Mouse (Mus musculus) midbrain, embryonic 13.5 days (tissue): ENCODE measurements around the gene Hbq1a. TPM values are rescaled to one million over a fixed set of nuclear protein-coding genes. Genes with fewer than 3 reads are reported as not detected.

Experiments
- ATAC-seq: fragments of 200-750 bp; cut with Nextera tagmentation; 2 replicates; pipeline ENCODE4 v1.8.0; 2017; ENCODE audit warnings: mild to moderate bottlenecking, moderate TSS enrichment, moderate library complexity
- H3K27ac ChIP-seq: fragments of 300-500 bp; sonication (generic); 2 replicates; pipeline ENCODE4 v1.5.1; 2015; ENCODE audit warnings: inconsistent platforms, mild to moderate bottlenecking, moderate library complexity
- H3K27me3 ChIP-seq: fragments of 300-500 bp; sonication (generic); 2 replicates; pipeline ENCODE4 v1.6.1; 2015; ENCODE audit warnings: mild to moderate bottlenecking, inconsistent platforms
- H3K36me3 ChIP-seq: fragments of 300-500 bp; sonication (generic); 2 replicates; pipeline ENCODE4 v1.6.1; 2015; ENCODE audit warnings: mild to moderate bottlenecking, inconsistent platforms
- H3K4me1 ChIP-seq: fragments of 300-500 bp; sonication (generic); replicated peaks from 2 replicates; pipeline ENCODE4 v1.6.1; 2015; ENCODE audit warnings: inconsistent platforms
- H3K4me2 ChIP-seq: fragments of 300-500 bp; sonication (generic); replicated peaks from 2 replicates; pipeline ENCODE4 v1.6.1; 2015; ENCODE audit warnings: moderate library complexity, mild to moderate bottlenecking, inconsistent platforms
- H3K4me3 ChIP-seq: fragments of 300-500 bp; sonication (generic); replicated peaks from 2 replicates; pipeline ENCODE4 v1.5.1; 2015; ENCODE audit warnings: mild to moderate bottlenecking, inconsistent platforms
- H3K9ac ChIP-seq: fragments of 300-500 bp; sonication (generic); replicated peaks from 2 replicates; pipeline ENCODE4 v1.6.1; 2015; ENCODE audit warnings: mild to moderate bottlenecking, inconsistent platforms
- H3K9me3 ChIP-seq: fragments of 300-500 bp; sonication (generic); 2 replicates; pipeline ENCODE4 v1.6.1; 2016; ENCODE audit warnings: mild to moderate bottlenecking, inconsistent platforms
- WGBS: fragments of 180-500 bp; shearing (Covaris S2); methylation state at CpG from one replicate; pipeline ENCODE4 v1.1.7; 2015; 5-methylcytosine and 5-hydroxymethylcytosine counted together
- polyA plus RNA-seq: library from polyadenylated mRNA; unstranded; fragments of >200 nt; fragmentation: Nextera tagmentation; extraction: Ambion mirVana; gene quantifications from 2 replicates; pipeline ENCODE4 v1.2.1, GENCODE M21; 2015

Gene Hbq1a
- polyA plus RNA-seq, 1 experiment from 2014 or later: 1.4 TPM

DNA sequence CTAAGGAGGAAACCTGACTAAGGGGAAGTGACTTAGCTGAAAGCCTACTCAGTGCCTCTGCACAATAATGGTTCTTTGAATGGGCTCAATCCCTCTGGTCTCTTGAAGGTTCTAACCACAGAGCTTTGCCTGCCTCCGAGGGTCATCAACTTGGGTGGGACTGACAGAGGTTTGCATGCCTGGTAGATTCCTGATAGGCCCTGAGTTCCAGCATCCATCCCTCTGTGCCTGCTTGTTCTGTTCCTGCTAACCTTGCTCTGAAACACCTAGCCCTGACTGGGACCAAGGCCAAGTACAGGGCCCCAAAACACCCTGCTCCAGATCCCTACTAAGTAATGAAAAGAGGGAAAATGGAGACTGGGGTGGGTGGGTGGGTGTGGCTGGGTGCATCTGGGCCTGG is 3.6 kb downstream of the Hbq1a start:
- Histone ChIP-seq H3K36me3 (no peaks in the 10 kb centered on the region), H3K9ac (no peak overlapping the region), H3K4me2 (no peak overlapping the region), H3K27me3 (peaks cover 13% of the 10 kb centered on the region), H3K4me1 (no peaks in the 10 kb centered on the region), H3K9me3 (no peaks in the 10 kb centered on the region), H3K27ac (no peak overlapping the region), H3K4me3 (no peak overlapping the region)
- no peak for ATAC-seq
- 87% methylated on average over 1 of the region's 1 CpGs for WGBS

- ATAC-seq: no peak
- Histone ChIP-seq H3K9ac (no peak overlapping the region), H3K4me1 (no peaks in the 10 kb centered on the region), H3K9me3 (no peaks in the 10 kb centered on the region), H3K27me3 (no peaks in the 10 kb centered on the region), H3K4me2 (no peak overlapping the region), H3K27ac (no peak overlapping the region), H3K4me3 (no peak overlapping the region), H3K36me3 (no peaks in the 10 kb centered on the region)
- WGBS: 84% methylated on average over 1 of the region's 1 CpGs
These were observed 7.1 kb downstream of the Hbq1a start for GRCm38 (mm10) chr11:32307006-32307405.

DNA sequence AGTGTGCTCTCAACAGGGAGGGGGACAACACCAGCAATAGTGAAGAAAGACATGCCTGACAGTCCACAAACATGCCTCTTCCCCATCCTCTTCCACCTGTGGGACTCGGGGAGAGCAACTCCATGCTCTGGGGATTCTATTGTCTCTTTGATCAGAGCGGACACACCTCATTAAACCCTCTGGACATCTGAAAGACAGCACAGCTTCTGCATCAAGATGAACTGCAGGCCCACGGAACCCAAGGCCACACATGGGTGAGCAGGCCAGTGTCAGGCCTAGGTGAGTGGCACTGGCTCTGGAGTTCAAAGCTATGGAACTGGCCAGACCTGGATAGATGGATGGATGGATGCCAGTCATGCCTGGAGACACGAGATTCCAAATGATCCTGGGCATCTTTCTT is 9.6 kb downstream of the Hbq1a start:
- Histone ChIP-seq H3K4me3 (no peak overlapping the region), H3K27me3 (no peaks in the 10 kb centered on the region), H3K9me3 (no peaks in the 10 kb centered on the region), H3K4me1 (no peaks in the 10 kb centered on the region), H3K27ac (no peak overlapping the region), H3K9ac (no peak overlapping the region), H3K4me2 (no peak overlapping the region), H3K36me3 (no peaks in the 10 kb centered on the region)
- no peak for ATAC-seq
- 35% methylated on average over 4 of the region's 4 CpGs for WGBS

GRCm38 (mm10) chr11:32309928-32310327 is 10.1 kb downstream of the Hbq1a start:
- no peak overlapping the region for H3K27ac ChIP-seq
- no peak for ATAC-seq
- no peak overlapping the region for H3K4me2 ChIP-seq
- H3K4me3 ChIP-seq: no peak overlapping the region
- no peaks in the 10 kb centered on the region for H3K36me3 ChIP-seq
- H3K9ac ChIP-seq: no peak overlapping the region
- H3K4me1 ChIP-seq: no peaks in the 10 kb centered on the region
- WGBS: 79% methylated on average over 3 of the region's 3 CpGs
- H3K9me3 ChIP-seq: no peaks in the 10 kb centered on the region
- no peaks in the 10 kb centered on the region for H3K27me3 ChIP-seq

DNA sequence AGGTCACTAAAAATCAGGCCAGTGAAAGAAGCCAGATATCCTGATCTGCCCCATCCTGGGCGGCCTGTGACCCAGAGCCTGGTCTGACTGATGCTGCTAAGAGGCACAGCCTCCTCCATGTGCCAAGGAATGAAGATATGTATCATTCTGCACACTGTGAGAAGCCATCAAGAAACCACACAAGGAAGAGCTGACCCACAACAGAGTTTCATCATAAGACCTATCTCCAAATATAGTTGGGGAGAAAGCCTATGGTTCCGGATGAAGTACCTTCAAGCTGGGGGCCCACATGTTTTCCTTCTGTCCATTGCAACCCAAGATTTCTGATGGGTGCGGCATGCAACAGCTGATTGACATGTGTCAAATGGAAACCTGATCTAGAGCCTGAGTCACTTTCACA is 16.1 kb downstream of the Hbq1a start:
- Histone ChIP-seq H3K4me1 (no peaks in the 10 kb centered on the region), H3K4me2 (no peak overlapping the region), H3K27ac (no peak overlapping the region), H3K9me3 (no peaks in the 10 kb centered on the region), H3K4me3 (no peak overlapping the region), H3K36me3 (no peaks in the 10 kb centered on the region), H3K27me3 (no peaks in the 10 kb centered on the region), H3K9ac (no peak overlapping the region)
- 86% methylated on average over 3 of the region's 3 CpGs for WGBS
- no peak for ATAC-seq

DNA sequence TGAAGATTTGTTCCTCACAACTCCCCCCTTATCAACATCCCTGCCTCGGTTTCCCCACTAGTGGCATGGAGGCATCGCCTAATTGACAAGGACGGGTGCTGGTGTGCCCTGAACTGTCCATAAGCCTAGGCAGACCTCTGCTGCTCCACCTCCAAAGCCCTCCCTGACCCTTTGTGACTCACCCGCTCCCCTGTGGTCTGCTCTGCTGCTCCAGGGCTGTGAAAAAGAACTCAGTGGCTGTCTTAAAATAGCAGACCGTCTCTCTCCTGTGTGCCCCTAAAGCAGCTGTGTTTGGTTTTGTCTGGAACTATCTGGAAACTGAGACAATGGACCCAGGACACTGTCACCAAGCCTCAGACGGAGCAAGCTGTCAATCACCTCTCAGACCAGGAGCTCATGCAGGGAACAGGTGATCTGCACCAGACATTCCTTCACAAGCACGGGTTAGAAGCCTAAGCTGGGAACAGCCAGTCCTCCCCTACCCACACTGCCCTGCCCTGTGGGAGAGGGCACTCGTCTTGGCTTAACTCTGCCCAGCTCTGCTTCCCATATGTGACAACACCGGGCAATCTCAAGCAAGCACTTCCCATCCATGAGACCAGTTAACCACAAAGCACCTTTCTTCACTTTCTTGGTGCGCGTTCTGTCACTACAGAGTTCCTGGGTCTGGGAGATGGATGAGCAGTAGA is 20.8 kb downstream of the Hbq1a start:
- 70% methylated on average over 11 of the region's 11 CpGs for WGBS
- no peaks in the 10 kb centered on the region for H3K27me3 ChIP-seq

GRCm38 (mm10) chr11:32321196-32321565 is 21.3 kb downstream of the Hbq1a start:
- no peak overlapping the region for H3K4me2 ChIP-seq
- H3K27ac ChIP-seq: no peak overlapping the region
- H3K36me3 ChIP-seq: no peaks in the 10 kb centered on the region
- 35% methylated on average over 8 of the region's 8 CpGs for WGBS
- H3K4me1 ChIP-seq: no peaks in the 10 kb centered on the region
- no peak overlapping the region for H3K4me3 ChIP-seq
- no peaks in the 10 kb centered on the region for H3K9me3 ChIP-seq
- H3K9ac ChIP-seq: no peak overlapping the region
- 0 out of 2 replicates have a peak, but pooled peaks have one; percentile 18 for ATAC-seq
- H3K27me3 ChIP-seq: no peaks in the 10 kb centered on the region

More for the DNA sequence above, 20.8 kb downstream of the Hbq1a start:
- no peak overlapping the region for H3K4me3 ChIP-seq
- H3K4me2 ChIP-seq: no peak overlapping the region
- H3K9me3 ChIP-seq: no peaks in the 10 kb centered on the region
- H3K9ac ChIP-seq: no peak overlapping the region
- no peaks in the 10 kb centered on the region for H3K36me3 ChIP-seq
- H3K27ac ChIP-seq: no peak overlapping the region
- 0 out of 2 replicates have a peak, but pooled peaks have one; percentile 35 for ATAC-seq
- no peaks in the 10 kb centered on the region for H3K4me1 ChIP-seq

DNA sequence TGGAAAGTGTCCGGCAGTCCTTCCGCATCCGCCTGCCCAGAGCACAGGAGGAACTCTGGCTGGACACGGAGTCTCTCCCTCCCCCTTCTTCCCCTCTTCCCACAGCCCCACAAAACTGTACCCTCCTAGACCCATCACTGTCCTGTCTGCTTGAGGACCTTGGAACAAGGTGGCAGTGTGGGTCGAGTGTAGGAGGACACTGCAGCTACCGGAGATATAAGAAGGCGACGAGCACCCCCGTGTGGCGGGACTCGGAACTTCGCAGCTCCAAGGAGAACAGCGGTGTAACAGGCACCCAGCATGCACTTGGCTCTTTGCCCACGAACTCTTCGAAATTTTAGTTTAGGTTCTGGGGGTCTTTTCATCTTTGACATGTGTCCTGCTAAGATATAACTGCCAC is 24.7 kb downstream of the Hbq1a start:
- no peak overlapping the region; the same call in 1 of the 2 replicates for H3K4me2 ChIP-seq

DNA sequence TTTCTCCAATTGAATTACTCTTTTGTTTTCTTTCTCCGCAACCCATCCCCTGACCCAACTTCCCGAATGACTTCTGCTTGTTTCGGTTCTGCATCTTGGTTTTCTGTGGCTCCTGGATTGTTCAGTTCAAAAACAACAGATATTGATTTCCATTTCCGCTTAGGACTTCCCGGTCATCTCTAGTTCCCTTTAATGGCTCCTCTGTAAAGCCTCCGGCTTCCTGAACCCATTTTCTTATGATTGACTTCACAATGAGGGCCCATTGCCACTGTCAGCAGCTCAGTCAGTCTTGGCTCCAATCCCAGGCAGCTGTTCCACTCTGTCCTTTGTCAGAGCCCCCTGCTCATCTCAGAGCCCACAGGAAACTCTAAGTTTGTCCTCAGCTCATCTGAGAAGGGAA is 31.2 kb downstream of the Hbq1a start:
- Histone ChIP-seq H3K36me3 (no peaks in the 10 kb centered on the region), H3K9ac (no peak overlapping the region), H3K4me2 (no peak overlapping the region), H3K4me1 (no peaks in the 10 kb centered on the region), H3K27ac (no peak overlapping the region), H3K9me3 (no peaks in the 10 kb centered on the region), H3K4me3 (no peak overlapping the region), H3K27me3 (no peaks in the 10 kb centered on the region)
- 62% methylated on average over 6 of the region's 6 CpGs for WGBS
- ATAC-seq: no peak

More for the DNA sequence above, 24.7 kb downstream of the Hbq1a start:
- no peak overlapping the region for H3K9ac ChIP-seq
- no peaks in the 10 kb centered on the region for H3K27me3 ChIP-seq
- H3K4me1 ChIP-seq: no peaks in the 10 kb centered on the region
- no peak overlapping the region for H3K27ac ChIP-seq
- peak; percentile 94 for ATAC-seq
- no peaks in the 10 kb centered on the region for H3K9me3 ChIP-seq
- no peaks in the 10 kb centered on the region for H3K36me3 ChIP-seq
- 12% methylated on average over 15 of the region's 15 CpGs for WGBS
- H3K4me3 ChIP-seq: no peak overlapping the region

GRCm38 (mm10) chr11:32331861-32332260 is 32.0 kb downstream of the Hbq1a start:
- H3K4me3 ChIP-seq: no peak overlapping the region
- 69% methylated on average over 5 of the region's 5 CpGs for WGBS
- H3K9ac ChIP-seq: no peak overlapping the region
- ATAC-seq: no peak
- no peaks in the 10 kb centered on the region for H3K27me3 ChIP-seq
- no peaks in the 10 kb centered on the region for H3K36me3 ChIP-seq
- H3K4me1 ChIP-seq: no peaks in the 10 kb centered on the region
- H3K27ac ChIP-seq: no peak overlapping the region
- H3K4me2 ChIP-seq: no peak overlapping the region
- no peaks in the 10 kb centered on the region for H3K9me3 ChIP-seq

GRCm38 (mm10) chr11:32333235-32333634 is 33.4 kb downstream of the Hbq1a start:
- 88% methylated on average over 2 of the region's 2 CpGs for WGBS

DNA sequence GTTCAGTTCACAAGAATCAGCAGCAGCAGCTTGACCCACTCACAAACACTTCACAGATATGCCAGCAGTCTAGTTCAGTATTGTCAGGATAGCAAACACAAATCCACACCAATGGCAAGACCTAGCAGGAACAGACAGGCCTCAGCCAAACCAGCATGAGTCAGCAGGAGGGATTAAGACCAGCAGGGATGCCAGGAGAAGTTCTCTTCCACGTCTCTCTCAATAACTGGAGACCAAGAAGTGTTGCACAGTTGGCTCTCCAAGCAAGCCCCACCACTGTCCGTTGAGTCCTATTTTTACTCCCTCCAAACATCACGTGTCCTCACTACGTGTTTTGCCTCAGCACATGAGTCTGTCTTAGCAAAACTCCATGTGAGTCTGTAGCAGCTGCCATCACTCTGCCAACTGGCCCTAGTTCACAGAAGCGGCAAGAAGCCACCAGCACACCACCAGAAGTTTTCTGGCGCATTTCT is 36.6 kb downstream of the Hbq1a start:
- 88% methylated on average over 6 of the region's 6 CpGs for WGBS
- ATAC-seq: no peak
- H3K4me3 ChIP-seq: no peak overlapping the region
- H3K4me2 ChIP-seq: no peak overlapping the region
- no peaks in the 10 kb centered on the region for H3K4me1 ChIP-seq
- H3K9me3 ChIP-seq: no peaks in the 10 kb centered on the region
- H3K27me3 ChIP-seq: no peaks in the 10 kb centered on the region
- H3K36me3 ChIP-seq: no peaks in the 10 kb centered on the region
- H3K9ac ChIP-seq: no peak overlapping the region
- no peak overlapping the region for H3K27ac ChIP-seq

More at GRCm38 (mm10) chr11:32333235-32333634, 33.4 kb downstream of the Hbq1a start:
- Histone ChIP-seq H3K27ac (no peak overlapping the region), H3K4me1 (no peaks in the 10 kb centered on the region), H3K27me3 (no peaks in the 10 kb centered on the region), H3K4me3 (no peak overlapping the region), H3K9ac (no peak overlapping the region), H3K9me3 (no peaks in the 10 kb centered on the region), H3K36me3 (no peaks in the 10 kb centered on the region), H3K4me2 (no peak overlapping the region)
- ATAC-seq: no peak

DNA sequence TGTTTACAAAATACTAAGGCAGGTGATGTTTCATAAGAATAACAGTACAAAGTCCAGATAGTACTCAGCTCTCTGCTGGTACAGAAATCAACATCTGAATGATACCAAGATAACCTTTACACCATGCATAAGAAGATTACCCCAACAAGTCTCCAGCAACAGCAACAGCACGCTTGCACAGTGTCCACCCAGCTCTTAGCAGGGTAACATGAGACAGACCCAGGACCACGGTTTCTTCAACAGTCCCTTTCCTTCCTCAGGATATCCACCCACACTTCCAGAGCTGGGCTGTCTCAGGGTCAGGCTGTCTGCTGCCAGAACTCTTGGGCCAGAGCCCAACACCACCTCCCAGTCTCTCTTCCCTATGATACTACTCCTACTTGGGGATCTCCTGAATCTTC is 39.3 kb downstream of the Hbq1a start:
- Histone ChIP-seq H3K4me2 (no peak overlapping the region), H3K9me3 (no peaks in the 10 kb centered on the region), H3K4me1 (no peaks in the 10 kb centered on the region), H3K9ac (no peak overlapping the region), H3K27ac (no peak overlapping the region), H3K4me3 (no peak overlapping the region), H3K36me3 (no peaks in the 10 kb centered on the region), H3K27me3 (no peaks in the 10 kb centered on the region)
- 82% methylated on average over 2 of the region's 2 CpGs for WGBS
- ATAC-seq: no peak
